Mouse (Mus musculus): ENCODE data around the gene Tmem190.
A peak's percentile ranks its signal among the peaks of the same experiment; 100 is the strongest.

The Tmem190 gene

DNA sequence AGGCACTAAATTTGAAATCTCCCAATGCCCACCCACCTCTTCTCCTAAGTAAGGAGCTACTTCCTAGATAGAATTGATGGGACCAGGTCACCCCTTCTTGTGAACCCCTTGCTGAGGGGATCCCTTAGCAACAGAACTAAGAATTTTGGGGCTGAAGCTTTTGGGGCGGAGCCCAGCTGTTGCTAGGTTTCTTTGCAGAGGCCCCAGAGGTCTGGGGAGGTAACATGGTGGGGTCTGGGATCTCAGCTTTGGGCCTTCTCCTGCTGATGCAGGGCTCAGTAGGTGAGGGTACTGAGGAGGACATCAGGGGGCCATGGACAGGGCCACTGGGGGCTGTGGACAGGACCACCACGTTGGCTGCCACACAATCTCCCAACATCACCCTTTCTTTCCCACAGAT is at the start of gene Tmem190, which contains the start of gene Il11:
Tmem190 (plus strand) TSS at position 179 of the 400 bp plus-strand sequence.
Il11 (minus strand) TSS at position 101 of the 400 bp plus-strand sequence.
- no peak for DNase-seq

- peak; percentile 39 to 72 for DNase-seq
Measured at GRCm38 (mm10) chr7:4732968-4733392, 49.8 kb upstream of the Tmem190 start.

GRCm38 (mm10) chr7:4739041-4739543 is 43.6 kb upstream of the Tmem190 start:
- DNase-seq, result no peak

GRCm38 (mm10) chr7:4739544-4740275 is 43.0 kb upstream of the Tmem190 start, which contains the start of gene Kmt5c:
TSS of gene Kmt5c (plus strand) at chr7:4740115.
- DNase-seq, result peak; percentile 98 to 100

DNA sequence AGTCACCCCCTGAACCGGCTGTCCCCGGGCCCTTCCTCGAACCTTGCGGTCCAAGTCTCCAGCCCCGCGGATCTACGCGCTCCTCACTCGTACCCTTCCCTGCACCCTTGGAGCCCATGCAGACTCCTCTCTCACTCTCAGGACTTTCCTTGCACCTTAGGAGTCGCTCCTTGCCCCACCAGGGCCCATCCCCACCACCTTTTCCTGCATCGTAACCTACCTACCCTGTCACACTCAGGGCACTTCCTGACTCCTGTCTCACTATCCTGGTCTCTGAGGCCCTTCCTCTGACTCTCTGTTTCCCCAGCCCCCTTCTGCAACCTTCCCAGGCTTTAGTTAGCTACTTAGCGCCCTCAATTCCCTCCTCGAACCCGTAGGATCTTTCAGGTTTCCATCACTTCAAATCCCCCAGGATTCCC is 42.4 kb upstream of the Tmem190 start:
- no peak for DNase-seq

DNA sequence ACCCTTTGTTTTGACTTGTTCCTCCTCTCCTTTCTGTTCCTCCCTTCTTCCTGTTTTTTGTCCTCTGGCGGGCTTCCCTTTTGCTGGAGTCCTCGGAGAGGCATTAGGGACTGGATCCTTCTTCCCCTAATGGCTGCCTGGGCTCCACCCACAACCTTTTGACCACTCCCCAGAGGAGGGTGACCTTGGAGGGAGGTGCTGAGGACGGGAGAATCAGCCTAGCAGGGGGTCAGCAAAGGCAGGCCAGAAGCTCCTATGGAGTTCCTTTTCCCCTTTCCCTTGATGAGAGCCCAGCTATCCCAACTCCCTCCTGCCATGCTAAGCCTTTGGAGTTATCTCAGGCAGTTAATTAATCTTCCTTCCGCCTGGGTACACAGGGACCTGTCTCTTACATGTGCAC is 41.6 kb upstream of the Tmem190 start:
- peak; percentile 82 to 83 for DNase-seq

DNA sequence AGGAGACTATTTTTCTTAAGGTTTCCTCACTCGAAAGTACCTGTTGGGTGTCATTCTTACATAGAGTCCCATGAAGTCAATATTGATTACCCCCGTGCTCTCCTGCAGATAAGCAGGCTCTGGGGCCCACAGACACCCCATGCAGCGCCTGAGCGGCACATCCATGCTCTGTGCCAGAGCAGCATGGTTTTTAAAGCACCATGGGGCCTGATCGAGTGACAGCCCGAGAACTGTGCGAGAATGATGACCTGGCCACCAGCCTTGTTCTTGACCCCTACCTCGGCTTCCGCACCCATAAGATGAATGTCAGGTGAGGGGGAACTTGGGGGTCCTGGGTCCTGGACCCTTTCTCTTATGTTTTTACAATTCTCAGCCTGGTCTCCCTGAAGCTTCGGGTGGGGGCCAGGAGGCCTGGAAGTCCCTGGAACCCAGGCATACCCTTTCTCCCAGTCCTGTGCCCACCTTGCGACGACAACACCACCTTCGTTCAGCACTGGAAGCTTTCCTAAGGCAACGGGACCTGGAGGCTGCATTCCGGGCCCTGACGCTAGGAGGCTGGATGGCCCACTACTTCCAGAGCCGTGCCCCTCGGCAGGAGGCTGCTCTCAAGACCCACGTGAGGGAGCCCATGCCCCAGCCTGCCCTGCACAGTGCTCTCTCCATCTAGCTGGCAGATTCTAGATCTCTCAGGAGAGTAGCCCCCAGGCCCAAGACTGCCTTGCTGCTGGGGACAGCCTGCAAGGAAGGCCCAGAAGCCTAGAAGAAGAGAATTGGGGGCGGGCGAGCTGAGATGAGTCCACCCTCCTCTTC is 40.9 kb upstream of the Tmem190 start:
- DNase-seq, result no peak

DNA sequence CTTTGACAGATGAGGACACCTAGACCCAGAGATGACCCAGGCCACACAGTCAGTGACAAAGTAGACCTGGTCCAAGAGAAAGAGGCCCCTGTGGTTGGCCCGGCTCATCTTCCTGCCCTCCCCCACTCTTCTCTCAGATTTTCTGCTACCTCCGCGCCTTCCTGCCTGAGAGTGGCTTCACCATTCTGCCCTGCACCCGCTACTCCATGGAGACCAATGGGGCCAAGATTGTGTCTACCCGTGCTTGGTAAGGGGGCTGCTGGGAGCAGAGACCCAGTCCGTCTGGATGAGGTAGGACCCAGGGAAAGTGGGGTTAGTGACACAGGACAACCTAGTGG is 40.3 kb upstream of the Tmem190 start:
- DNase-seq, result no peak

DNA sequence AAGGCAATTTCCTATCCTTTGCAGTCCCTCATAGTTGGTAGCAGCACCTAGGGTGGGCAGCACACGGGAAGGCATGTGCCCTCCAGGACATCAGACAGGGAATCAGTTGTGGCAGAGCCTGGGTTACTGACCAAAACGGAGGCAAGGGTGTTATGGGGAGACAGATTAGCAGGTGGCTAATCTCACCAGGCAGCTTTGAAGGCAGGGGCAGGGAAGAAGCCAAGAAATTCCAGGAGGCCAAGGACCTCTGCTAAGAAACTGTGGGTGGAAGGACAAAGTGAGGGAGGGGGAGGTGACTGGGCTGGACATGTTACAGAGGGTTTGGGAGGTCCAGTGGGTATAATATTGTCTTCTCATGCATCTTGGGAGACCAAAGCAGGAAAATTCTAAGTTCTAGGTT is 39.4 kb upstream of the Tmem190 start:
- DNase-seq, result no peak

DNA sequence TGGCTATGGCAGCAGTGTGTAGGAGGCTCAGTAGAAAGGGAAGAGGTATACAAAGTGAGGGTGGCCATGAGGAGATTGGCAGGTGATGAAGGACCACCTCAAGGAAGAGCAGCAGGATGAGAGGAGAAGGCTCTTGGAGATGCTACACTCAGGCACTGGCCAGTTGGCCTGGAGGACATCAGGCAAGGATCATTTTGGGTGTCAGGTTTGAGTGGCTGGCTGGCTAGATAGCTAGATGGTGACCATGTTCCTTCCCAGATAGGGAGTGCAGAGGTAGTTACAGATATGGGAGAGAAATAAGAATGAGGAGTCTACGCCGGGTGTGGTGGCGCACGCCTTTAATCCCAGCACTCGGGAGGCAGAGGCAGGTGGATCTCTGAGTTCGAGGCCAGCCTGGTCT is 37.9 kb upstream of the Tmem190 start:
- no peak for DNase-seq

GRCm38 (mm10) chr7:4746326-4746980 is 36.3 kb upstream of the Tmem190 start:
- no peak for DNase-seq

DNA sequence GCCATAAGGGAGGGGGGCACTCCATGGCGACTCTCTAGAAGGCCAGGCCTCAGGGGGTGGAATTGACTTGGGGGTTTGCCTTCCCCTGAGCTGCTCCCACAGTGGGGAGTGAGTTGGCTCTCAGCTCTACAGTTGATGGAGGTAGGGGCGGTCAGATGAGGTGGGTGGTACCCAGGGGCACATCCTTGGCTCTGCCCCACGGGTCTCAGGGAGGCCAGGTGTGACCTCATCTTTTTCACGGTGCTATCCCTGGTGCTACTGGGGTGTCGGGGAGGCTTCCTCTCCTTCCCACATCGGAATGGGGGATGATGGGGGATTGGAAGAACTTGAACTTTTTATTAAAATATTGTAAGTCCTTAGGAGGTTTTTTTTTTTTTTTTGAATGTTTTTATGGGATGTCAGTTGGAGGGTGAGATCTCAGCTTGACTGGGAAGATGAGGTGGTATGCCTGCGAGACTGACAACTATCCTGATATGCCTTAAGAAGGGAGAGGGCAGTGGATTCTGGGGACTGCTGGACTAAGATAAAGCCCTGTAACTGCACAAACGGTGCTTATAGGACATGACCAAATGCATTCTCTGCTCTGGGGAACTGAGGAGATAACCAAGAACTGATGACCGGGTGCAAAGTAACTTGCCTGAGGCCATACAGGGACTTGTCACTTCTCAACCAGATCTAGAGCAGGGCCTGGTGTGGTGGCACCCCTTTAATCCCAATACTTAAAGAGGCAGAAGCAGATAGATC is 35.4 kb upstream of the Tmem190 start:
- DNase-seq, result no peak

GRCm38 (mm10) chr7:4748321-4748720 is 34.4 kb upstream of the Tmem190 start:
- DNase-seq, result no peak

- DNase-seq, result no peak
Measured at GRCm38 (mm10) chr7:4749169-4749568, 33.6 kb upstream of the Tmem190 start.

GRCm38 (mm10) chr7:4751971-4752820 is 30.5 kb upstream of the Tmem190 start:
- peak; percentile 72 to 73 for DNase-seq

DNA sequence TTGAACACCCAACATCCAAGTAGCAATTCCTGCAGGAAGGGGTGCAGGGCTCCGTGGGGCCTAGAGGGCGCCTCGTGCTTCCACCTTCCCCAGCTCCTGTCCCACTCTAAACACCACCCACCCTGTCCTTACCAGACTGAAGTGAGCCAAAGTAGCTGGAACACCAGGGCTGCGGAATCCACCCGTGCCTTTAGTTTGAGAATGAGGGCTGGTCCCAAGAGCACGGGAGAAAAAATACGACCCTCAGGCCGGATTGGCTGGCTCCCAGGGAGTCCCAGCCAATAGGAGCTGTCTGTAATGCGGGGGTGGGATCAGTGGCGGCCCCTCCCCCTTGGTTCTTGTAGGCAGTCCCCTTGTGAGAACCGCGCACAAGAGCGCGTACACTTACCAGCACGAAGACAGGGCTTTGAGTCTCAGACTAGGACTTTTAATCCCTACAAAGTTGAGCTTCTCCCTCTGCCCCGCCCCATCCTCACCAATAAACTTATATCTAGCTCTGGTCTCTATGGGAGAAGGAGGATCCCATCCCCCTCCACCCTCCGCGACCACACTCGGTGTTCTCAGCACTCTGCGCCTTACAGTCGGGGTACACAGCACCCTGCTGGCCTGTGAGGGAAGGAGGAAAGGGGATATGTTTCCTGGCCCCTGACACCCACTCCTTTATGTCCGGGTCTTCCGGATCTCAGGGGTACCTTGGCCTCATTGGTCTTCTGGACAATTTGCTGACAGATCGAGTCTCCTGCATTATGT is 29.7 kb upstream of the Tmem190 start, which contains the start of gene Cox6b2:
Cox6b2 (minus strand) TSS at position 274 of the 750 bp plus-strand sequence.
- DNase-seq, result peak; percentile 85 to 87

- DNase-seq, result no peak
Measured at GRCm38 (mm10) chr7:4759670-4760069, 23.1 kb upstream of the Tmem190 start.

DNA sequence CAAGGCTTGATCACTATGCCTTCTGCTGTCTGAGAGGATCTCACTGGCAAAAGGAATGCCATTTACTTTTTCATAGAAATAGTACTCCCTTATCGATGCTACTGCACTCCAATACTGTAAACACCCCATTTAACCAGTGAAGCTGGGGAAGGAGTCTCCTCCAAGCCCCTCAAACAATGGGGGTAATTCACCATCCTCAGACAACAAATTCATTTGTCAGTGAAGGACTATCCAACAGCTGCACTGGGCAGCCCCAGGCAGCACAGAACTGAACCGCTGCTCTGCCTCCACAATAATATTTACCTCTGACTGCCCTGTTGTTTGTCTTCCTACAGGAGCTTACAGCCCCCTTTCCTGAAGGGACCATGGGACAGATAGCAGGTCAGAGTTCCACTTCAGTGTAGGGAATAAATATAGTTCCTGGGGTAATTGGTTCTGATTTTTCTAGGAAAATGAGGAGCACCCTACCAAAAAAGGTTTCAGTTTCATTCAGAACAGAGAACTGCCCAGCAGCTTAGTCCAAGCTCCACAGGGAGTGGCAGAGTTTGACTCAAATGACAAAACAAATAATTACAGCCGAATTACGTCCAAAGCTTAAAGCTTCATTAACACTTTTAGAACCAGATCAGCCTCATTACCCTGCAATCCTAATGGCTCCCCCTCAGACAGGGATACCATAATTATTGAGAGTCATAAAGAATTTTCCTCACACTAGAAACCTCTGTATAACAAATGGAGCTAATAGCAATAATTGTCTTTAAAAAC is 17.6 kb upstream of the Tmem190 start:
- no peak for DNase-seq

GRCm38 (mm10) chr7:4771202-4771601 is 11.5 kb upstream of the Tmem190 start, which contains the start of gene Fam71e2:
TSS of gene Fam71e2 (minus strand) at chr7:4771302.
- no peak for DNase-seq

GRCm38 (mm10) chr7:4776131-4776530 is 6.6 kb upstream of the Tmem190 start:
- no peak for DNase-seq
